ENCODE assay signal across 9 mouse cellular contexts in the genomic region with DNA sequence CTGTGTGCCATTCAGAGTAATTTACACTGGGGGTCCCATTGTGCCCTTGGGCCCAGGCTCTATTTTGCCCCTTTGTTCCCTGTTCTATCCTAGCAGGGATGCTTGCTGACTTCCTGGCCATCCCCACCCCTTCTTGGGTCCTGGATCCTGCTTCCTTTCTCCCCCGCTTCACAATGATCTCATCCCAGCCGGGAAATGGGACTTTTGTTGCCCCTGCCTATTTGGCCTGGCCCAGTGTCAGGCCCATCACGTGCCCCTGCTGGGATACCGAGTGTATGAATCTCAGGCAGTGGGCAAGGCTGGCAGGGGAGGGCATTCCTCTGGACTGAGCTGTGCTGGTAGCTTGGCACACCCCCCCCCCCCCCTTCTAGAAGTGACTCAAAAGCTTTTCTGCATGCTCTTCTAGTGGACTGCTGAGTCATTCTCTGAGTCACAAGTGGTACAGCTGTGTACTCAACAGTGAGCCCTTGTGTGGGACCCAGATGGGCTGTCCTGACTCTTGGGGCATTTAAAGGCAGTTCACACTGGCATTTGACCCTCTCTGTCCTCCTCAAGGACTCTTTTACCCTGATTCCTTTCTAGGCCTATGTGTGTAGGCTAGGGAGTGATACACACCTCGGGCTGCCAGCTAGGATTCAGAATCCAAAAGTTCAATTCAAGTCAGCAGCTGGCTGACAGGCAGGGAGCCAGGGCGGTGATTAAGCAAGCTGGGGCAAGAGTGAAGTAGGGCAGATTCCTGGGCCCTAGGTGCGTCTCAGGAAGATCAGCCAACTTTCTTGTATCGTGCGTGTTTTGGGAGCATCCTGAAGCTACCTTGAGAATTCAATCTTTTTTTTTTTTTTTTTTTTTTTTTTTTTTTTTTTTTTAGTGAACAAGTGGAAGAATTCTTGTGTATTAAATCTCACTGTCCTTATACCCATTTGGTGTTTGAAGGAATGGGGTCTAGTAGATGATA.
A peak's percentile ranks its signal among the peaks of the same experiment; 100 is the strongest.
DNase-seq lines count a peak whose midpoint lies in the region; ATAC-seq and TF ChIP-seq lines count a peak whose summit lies in the region.
"Had no signal": no experiment of that assay in that cellular context is flagged by ENCODE, and none has a peak within 500 bp of the region (broad histone marks: within the 10 kb centered on the region; RNA-seq: fewer than 3 reads in every experiment).

No protein-coding gene starts in this region.

- no peaks in the 10 kb centered on the region for H3K36me3 ChIP-seq in testis, adult 2 months (ENCODE audit: control insufficient read depth, insufficient read depth, low read length)
- H3K36me3 ChIP-seq in intestine, embryonic 14.5 days (ENCODE audit: control insufficient read depth, insufficient read depth, low read length) = no peaks in the 10 kb centered on the region
- H3K36me3 ChIP-seq in midbrain, embryonic 15.5 days (replicated peaks) = no peaks in the 10 kb centered on the region

- H3K9ac ChIP-seq in intestine, embryonic 14.5 days (ENCODE audit: low read length) = no peak overlapping the region
- no peak overlapping the region for H3K9ac ChIP-seq in midbrain, embryonic 15.5 days

- H3K27ac ChIP-seq in testis, adult 2 months (ENCODE audit: control insufficient read depth, insufficient read depth, low read depth, low read length) = peak overlapping the region; percentile 24
- H3K27ac ChIP-seq in intestine, embryonic 14.5 days (ENCODE audit: low read depth) = no peak overlapping the region
- no peak overlapping the region for H3K27ac ChIP-seq in midbrain, embryonic 15.5 days

- ATAC-seq in intestine, embryonic 14.5 days (replicated peaks; ENCODE audit: low FRiP score, low TSS enrichment, low read depth) = 0 out of 2 replicates have a peak, but pooled peaks have one; percentile 19
- peak; percentile 67; the same call in 1 of the 2 replicates for ATAC-seq in midbrain, embryonic 15.5 days (replicated peaks)

- DNase-seq in testis, postnatal 10 days (ENCODE audit: low spot score) = no peak
- DNase-seq in cerebellum, adult 11 months = peak; percentile 13
- DNase-seq in gastrocnemius, adult 8-10 months (ENCODE audit: low spot score in 2 of 2) = peak; percentile 75 to 84
- no peak for DNase-seq in intestine, embryonic 14.5 days (ENCODE audit: low spot score)
- DNase-seq in left cerebral cortex, postnatal 25 days (ENCODE audit: low spot score in 2 of 2) = peak; percentile 45 to 78
- no peak for DNase-seq in thymus, postnatal 10 days (ENCODE audit: low spot score in 2 of 2)

- TF ChIP-seq POLR2A in testis, adult 2 months (IDR thresholded peaks at IDR 0.05; ENCODE audit: control insufficient read depth, low read depth, low read length) = no peak

- H3K4me1 ChIP-seq in testis, adult 2 months (ENCODE audit: control insufficient read depth, insufficient read depth, low read length) = no peaks in the 10 kb centered on the region
- no peaks in the 10 kb centered on the region for H3K4me1 ChIP-seq in intestine, embryonic 14.5 days (replicated peaks; ENCODE audit: control insufficient read depth, insufficient read depth, low read length)
- H3K4me1 ChIP-seq in midbrain, embryonic 15.5 days = no peaks in the 10 kb centered on the region

- H3K27me3 ChIP-seq in testis, adult 2 months (ENCODE audit: control insufficient read depth, insufficient read depth, low read length) = no peaks in the 10 kb centered on the region
- H3K27me3 ChIP-seq in intestine, embryonic 14.5 days (replicated peaks; ENCODE audit: control insufficient read depth, insufficient read depth, low read length) = no peaks in the 10 kb centered on the region
- H3K27me3 ChIP-seq in midbrain, embryonic 15.5 days (replicated peaks) = no peaks in the 10 kb centered on the region

- WGBS in intestine, embryonic 14.5 days = 74% methylated on average over 9 of the region's 9 CpGs
- 72% methylated on average over 9 of the region's 9 CpGs for WGBS in midbrain, embryonic 15.5 days

- intact Hi-C loops in left cerebral cortex, postnatal 25 days (cut with DNase I) = no loop called here

- no peak for TF ChIP-seq CTCF in testis, adult 2 months (IDR thresholded peaks at IDR 0.05; ENCODE audit: control insufficient read depth, insufficient read depth, insufficient replicate concordance, low read depth, low read length)

- no peak overlapping the region for H3K4me3 ChIP-seq in testis, adult 2 months (ENCODE audit: control insufficient read depth, low read depth, low read length)
- no peak overlapping the region for H3K4me3 ChIP-seq in intestine, embryonic 14.5 days (ENCODE audit: low read depth, low read length)
- no peak overlapping the region for H3K4me3 ChIP-seq in midbrain, embryonic 15.5 days
- H3K4me3 ChIP-seq: erythroblast, embryonic 14.5 days had no signal

- H3K4me2 ChIP-seq in intestine, embryonic 14.5 days (ENCODE audit: low read length) = no peak overlapping the region
- no peak overlapping the region for H3K4me2 ChIP-seq in midbrain, embryonic 15.5 days

- H3K9me3 ChIP-seq in intestine, embryonic 14.5 days (ENCODE audit: control insufficient read depth, low read length) = no peaks in the 10 kb centered on the region
- H3K9me3 ChIP-seq in midbrain, embryonic 15.5 days = no peaks in the 10 kb centered on the region

Comparison
In these comparisons a context has a peak if more than half of its experiments do, and no peak if none do; other contexts are left out.
1. DNase-seq: peak in cerebellum, adult 11 months (single experiment), gastrocnemius, adult 8-10 months (2 of 2) and left cerebral cortex, postnatal 25 days (2 of 2); none in testis, postnatal 10 days (single experiment), intestine, embryonic 14.5 days (single experiment) and thymus, postnatal 10 days (0 of 2).